Mouse (Mus musculus): ENCODE data around the gene Rnf6. TPM values are rescaled to one million over a fixed set of nuclear protein-coding genes. Genes with fewer than 3 reads are reported as not detected.

Gene Rnf6
- total and polyA plus RNA-seq, 2 experiments from 2014 or later: 9.0 to 29.9 TPM

DNA sequence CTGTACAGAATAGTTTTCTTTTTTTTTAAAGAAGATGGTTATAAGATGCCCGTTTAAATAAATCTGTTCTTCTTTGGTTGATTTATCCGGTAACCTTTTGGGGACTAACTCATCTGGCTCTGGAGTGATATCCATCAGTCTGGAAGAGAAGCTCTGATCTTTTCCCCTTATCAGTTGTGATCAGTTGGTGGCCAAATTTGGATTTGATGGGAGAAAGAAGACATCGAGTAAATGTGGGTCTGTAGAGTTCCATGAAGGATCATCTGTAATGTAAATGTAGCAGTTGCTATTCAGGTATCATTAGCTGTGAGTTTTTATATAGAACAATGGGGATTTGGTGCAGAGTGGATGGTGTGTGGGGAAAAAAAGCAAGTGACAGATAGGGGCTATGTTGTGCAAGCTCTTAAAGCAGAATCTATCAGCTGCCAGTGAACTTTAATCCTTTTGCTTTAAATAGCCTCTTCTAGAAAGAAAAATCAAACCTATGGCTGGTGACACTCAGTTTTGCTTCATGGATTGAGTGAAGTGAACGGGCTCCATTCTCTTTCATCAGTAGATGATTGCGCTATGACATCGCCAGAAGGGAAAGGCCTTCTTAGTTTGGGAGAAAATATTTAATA, 10.8 kb upstream of the Rnf6 start:
- DNase-seq (ENCODE audit: low spot score) (no peak), ATAC-seq (ENCODE audit: low FRiP score) (no peak)
- Histone ChIP-seq H3K4me3 (ENCODE audit: low read depth, low read length) (peak overlapping the region; percentile 76), H3K27me3 (ENCODE audit: insufficient read depth, low read length) (no peaks in the 10 kb centered on the region), H3K27ac (ENCODE audit: low read depth, low read length) (0 out of 2 replicates have a peak overlapping the region, but pooled peaks have one; percentile 85), H3K4me2 (ENCODE audit: low read depth, low read length, poor library complexity, severe bottlenecking) (peak overlapping the region; percentile 83), H3K9me3 (ENCODE audit: low read length) (no peaks in the 10 kb centered on the region), H3K36me3 (ENCODE audit: insufficient read depth, low read length) (no peaks in the 10 kb centered on the region), H3K9ac (replicated peaks; ENCODE audit: low read length, poor library complexity, severe bottlenecking) (peak overlapping the region; percentile 70), H3K4me1 (ENCODE audit: insufficient read depth, low read length) (no peaks in the 10 kb centered on the region; the same call in 1 of the 2 replicates)
- TF ChIP-seq CTCF (IDR thresholded peaks at IDR 0.05): no peak
- WGBS: 28% methylated on average over 6 of the region's 6 CpGs

DNA sequence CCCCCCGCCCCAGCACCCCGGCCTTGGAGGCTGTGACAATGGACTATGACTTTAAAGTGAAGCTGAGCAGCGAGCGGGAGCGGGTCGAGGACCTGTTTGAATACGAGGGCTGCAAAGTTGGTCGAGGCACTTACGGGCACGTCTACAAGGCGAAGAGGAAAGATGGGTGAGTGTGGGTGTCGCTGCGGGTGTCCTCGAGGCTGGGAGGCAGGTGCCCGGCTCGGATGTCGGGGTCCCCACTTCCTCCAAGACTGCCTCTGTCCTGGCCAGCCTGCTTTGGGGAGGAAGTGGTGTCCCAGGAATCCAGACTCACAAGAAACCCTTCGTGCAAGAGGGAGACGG, 10.3 kb upstream of the Rnf6 start:
- DNase-seq (ENCODE audit: low spot score): no peak
- peak; percentile 8 for ATAC-seq (ENCODE audit: low FRiP score)
- peak overlapping the region; percentile 70 for H3K9ac ChIP-seq (replicated peaks; ENCODE audit: low read length, poor library complexity, severe bottlenecking)

GRCm38 (mm10) chr5:146230864-146231654, 9.7 kb upstream of the Rnf6 start, which contains the start of gene Cdk8:
Gene Cdk8, plus strand, starts transcription at chr5:146231230.
- TF ChIP-seq CTCF (IDR thresholded peaks at IDR 0.05): peak; percentile 14; the same call in 1 of the 2 replicates
- peak within 1 kb of the TSS; percentile 70 for H3K9ac ChIP-seq (replicated peaks; ENCODE audit: low read length, poor library complexity, severe bottlenecking)
- under 1% methylated on average over 67 of the region's 102 CpGs for whole genome bisulfite sequencing
- peak within 1 kb of the TSS; percentile 83 for H3K4me2 ChIP-seq (ENCODE audit: low read depth, low read length, poor library complexity, severe bottlenecking)
- H3K4me1 ChIP-seq (ENCODE audit: insufficient read depth, low read length): no peaks in the 10 kb centered on the region; the same call in 1 of the 2 replicates
- no peaks in the 10 kb centered on the region for H3K27me3 ChIP-seq (ENCODE audit: insufficient read depth, low read length)
- ATAC-seq (ENCODE audit: low FRiP score) (peak; percentile 93), DNase-seq (ENCODE audit: low spot score) (peak; percentile 98)
- H3K9me3 ChIP-seq (ENCODE audit: low read length): no peaks in the 10 kb centered on the region
- no peaks in the 10 kb centered on the region for H3K36me3 ChIP-seq (ENCODE audit: insufficient read depth, low read length)
- H3K27ac ChIP-seq (ENCODE audit: low read depth, low read length): peak within 1 kb of the TSS; percentile 85
- peak within 1 kb of the TSS; percentile 76 for H3K4me3 ChIP-seq (ENCODE audit: low read depth, low read length)

More for the DNA sequence above, 10.3 kb upstream of the Rnf6 start:
- no peak for TF ChIP-seq CTCF (IDR thresholded peaks at IDR 0.05)
- H3K4me3 ChIP-seq (ENCODE audit: low read depth, low read length): peak overlapping the region; percentile 76
- no peaks in the 10 kb centered on the region for H3K27me3 ChIP-seq (ENCODE audit: insufficient read depth, low read length)
- H3K27ac ChIP-seq (ENCODE audit: low read depth, low read length): peak overlapping the region; percentile 85
- peak overlapping the region; percentile 83 for H3K4me2 ChIP-seq (ENCODE audit: low read depth, low read length, poor library complexity, severe bottlenecking)
- no peaks in the 10 kb centered on the region for H3K36me3 ChIP-seq (ENCODE audit: insufficient read depth, low read length)
- WGBS: under 1% methylated on average over 19 of the region's 19 CpGs
- H3K4me1 ChIP-seq (ENCODE audit: insufficient read depth, low read length): no peaks in the 10 kb centered on the region; the same call in 1 of the 2 replicates
- no peaks in the 10 kb centered on the region for H3K9me3 ChIP-seq (ENCODE audit: low read length)

DNA sequence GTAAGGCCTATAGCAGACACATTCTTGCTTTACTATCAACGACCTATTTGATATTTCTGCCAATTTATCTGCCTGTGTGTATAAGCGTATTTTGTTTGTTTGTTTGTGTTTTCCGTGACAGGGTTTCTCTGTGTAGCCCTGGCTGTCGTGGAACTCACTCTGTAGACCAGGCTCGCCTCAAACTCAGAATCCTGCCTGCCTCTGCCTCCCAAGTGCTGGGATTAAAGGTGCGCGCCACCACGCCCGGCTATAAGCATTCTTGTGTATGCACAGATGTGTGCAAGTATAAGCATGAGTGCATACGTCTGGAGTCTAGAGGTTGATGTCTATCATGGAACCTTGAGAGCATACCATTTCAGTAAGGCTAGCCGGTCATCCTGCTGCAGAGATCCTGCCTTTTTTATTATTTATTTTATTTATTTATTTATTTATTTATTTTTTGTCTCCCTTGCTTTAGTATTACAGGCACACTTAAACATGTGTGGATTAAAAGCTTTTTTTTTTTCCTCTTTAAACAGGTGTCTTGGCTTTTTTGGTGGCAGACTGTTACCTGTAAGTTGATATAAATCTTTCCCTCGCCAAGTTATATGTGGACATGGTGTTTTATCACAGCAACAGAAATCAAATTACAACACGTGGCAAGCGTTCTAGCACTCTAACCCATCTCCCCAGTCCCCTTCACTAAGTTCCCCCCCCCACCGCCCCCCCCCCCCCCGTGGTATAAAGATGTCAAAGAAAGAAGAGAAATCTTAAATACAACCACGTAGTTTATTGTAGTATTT, 8.7 kb upstream of the Rnf6 start:
- ATAC-seq (ENCODE audit: low FRiP score): peak; percentile 2; the same call in 1 of the 2 replicates
- no peaks in the 10 kb centered on the region for H3K9me3 ChIP-seq (ENCODE audit: low read length)
- no peaks in the 10 kb centered on the region; the same call in 1 of the 2 replicates for H3K4me1 ChIP-seq (ENCODE audit: insufficient read depth, low read length)
- H3K9ac ChIP-seq (replicated peaks; ENCODE audit: low read length, poor library complexity, severe bottlenecking): peak overlapping the region; percentile 70
- peak overlapping the region; percentile 76 for H3K4me3 ChIP-seq (ENCODE audit: low read depth, low read length)
- no peaks in the 10 kb centered on the region for H3K27me3 ChIP-seq (ENCODE audit: insufficient read depth, low read length)
- 58% methylated on average over 17 of the region's 17 CpGs for WGBS
- peak overlapping the region; percentile 85; the same call in 1 of the 2 replicates for H3K27ac ChIP-seq (ENCODE audit: low read depth, low read length)
- H3K36me3 ChIP-seq (ENCODE audit: insufficient read depth, low read length): no peaks in the 10 kb centered on the region
- H3K4me2 ChIP-seq (ENCODE audit: low read depth, low read length, poor library complexity, severe bottlenecking): peak overlapping the region; percentile 83
- no peak for TF ChIP-seq CTCF (IDR thresholded peaks at IDR 0.05)
- DNase-seq (ENCODE audit: low spot score): no peak

DNA sequence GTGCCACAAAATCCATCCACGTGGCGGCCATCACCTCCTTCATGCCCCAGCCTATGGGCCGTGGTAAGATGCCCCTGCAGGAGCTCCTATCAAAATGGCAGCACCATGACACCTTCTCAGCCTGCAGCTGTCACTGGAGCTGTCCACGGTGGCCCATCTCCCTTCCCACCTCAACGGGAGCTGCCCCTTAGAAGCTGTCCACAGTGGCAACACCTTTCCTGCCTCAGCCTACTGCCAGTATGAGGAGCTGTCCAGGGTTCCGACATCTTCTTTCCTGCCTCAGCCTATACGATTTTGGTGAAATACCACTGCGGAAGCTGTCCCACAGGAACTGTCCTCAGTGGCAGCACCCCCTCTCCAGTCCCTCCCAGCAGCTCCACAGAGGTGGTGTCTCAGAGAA, 6.1 kb upstream of the Rnf6 start:
- WGBS: 88% methylated on average over 8 of the region's 8 CpGs
- Histone ChIP-seq H3K4me1 (ENCODE audit: insufficient read depth, low read length) (no peaks in the 10 kb centered on the region; the same call in 1 of the 2 replicates), H3K4me3 (ENCODE audit: low read depth, low read length) (no peak overlapping the region), H3K9ac (replicated peaks; ENCODE audit: low read length, poor library complexity, severe bottlenecking) (no peak overlapping the region), H3K4me2 (ENCODE audit: low read depth, low read length, poor library complexity, severe bottlenecking) (no peak overlapping the region), H3K9me3 (ENCODE audit: low read length) (no peaks in the 10 kb centered on the region), H3K27ac (ENCODE audit: low read depth, low read length) (no peak overlapping the region), H3K36me3 (ENCODE audit: insufficient read depth, low read length) (no peaks in the 10 kb centered on the region), H3K27me3 (ENCODE audit: insufficient read depth, low read length) (no peaks in the 10 kb centered on the region)
- DNase-seq (ENCODE audit: low spot score) (no peak), ATAC-seq (ENCODE audit: low FRiP score) (no peak)
- TF ChIP-seq CTCF (IDR thresholded peaks at IDR 0.05): no peak
